Mouse (Mus musculus) cerebellum, adult 2 months (tissue): ENCODE measurements at regions not wholly inside any gene's neighbourhood (a gene's known extent, or its start where the extent isn't known, plus 50 kb on each side); places are given as distances from the start of the nearest gene placed in this dataset.

Source experiments
- DNase-seq, 2 experiments: peaks; one replicate each; pipeline ENCODE4 v3.0.0; 2021
- H3K27ac ChIP-seq: fragments of 200-500 bp; 2 replicates; pipeline ENCODE4 v1.5.1; 2012; ENCODE audit warnings: low read length, control low read depth, inconsistent platforms; ENCODE audit not compliant: insufficient read depth
- H3K27me3 ChIP-seq: fragments of 200-500 bp; 2 replicates; pipeline ENCODE4 v1.6.1; 2012; ENCODE audit warnings: inconsistent platforms, mild to moderate bottlenecking, low read length, moderate library complexity; ENCODE audit not compliant: control insufficient read depth, insufficient read depth
- H3K4me1 ChIP-seq: fragments of 200-500 bp; 2 replicates; pipeline ENCODE4 v1.6.1; 2011; ENCODE audit warnings: low read length; ENCODE audit not compliant: control insufficient read depth, insufficient read depth
- H3K4me3 ChIP-seq: fragments of 200-500 bp; replicated peaks from 2 replicates; pipeline ENCODE3; 2011; ENCODE audit warnings: mild to moderate bottlenecking, low read depth, low read length, control low read depth; ENCODE audit not compliant: insufficient read depth
- CTCF ChIP-seq: fragments of 200-500 bp; IDR thresholded peaks from 2 replicates; pipeline ENCODE4 v1.5.1; 2011; ENCODE audit warnings: low read depth, mild to moderate bottlenecking, control low read depth, low read length, moderate library complexity, borderline replicate concordance; ENCODE audit not compliant: insufficient read depth
- POLR2A ChIP-seq: fragments of 200-500 bp; IDR thresholded peaks from 2 replicates; pipeline ENCODE4 v1.6.1; 2011; ENCODE audit warnings: low read length, control low read depth, borderline replicate concordance; ENCODE audit not compliant: insufficient read depth
- WGBS: fragments of 180-500 bp; shearing (Covaris S2); methylation state at CpG from one replicate; pipeline ENCODE4 v1.1.7; 2018; 5-methylcytosine and 5-hydroxymethylcytosine counted together

- 52% methylated on average over 13 of the region's 13 CpGs for WGBS
- Histone ChIP-seq H3K4me1 (no peaks in the 10 kb centered on the region), H3K27me3 (no peaks in the 10 kb centered on the region), H3K27ac (no peak overlapping the region), H3K4me3 (no peak overlapping the region)
- TF ChIP-seq POLR2A (no peak), CTCF (no peak)
- no peak for DNase-seq
Measured at GRCm38 (mm10) chr2:148510008-148510681, 66.8 kb upstream of the Cd93 start.

- H3K27ac ChIP-seq: no peak overlapping the region
- no peaks in the 10 kb centered on the region for H3K27me3 ChIP-seq
- no peak overlapping the region for H3K4me3 ChIP-seq
- TF ChIP-seq CTCF (no peak), POLR2A (no peak)
- DNase-seq: no peak
- WGBS: 71% methylated on average over 4 of the region's 4 CpGs
- H3K4me1 ChIP-seq: no peaks in the 10 kb centered on the region
Measured at GRCm38 (mm10) chr2:148509357-148509756, 66.0 kb upstream of the Cd93 start.

GRCm38 (mm10) chr2:148507523-148507922 lies 64.2 kb upstream of the Cd93 start:
- H3K4me3 ChIP-seq: no peak overlapping the region
- no peaks in the 10 kb centered on the region for H3K4me1 ChIP-seq
- no peak for DNase-seq
- no peak for TF ChIP-seq CTCF
- TF ChIP-seq POLR2A: no peak
- H3K27me3 ChIP-seq: no peaks in the 10 kb centered on the region
- H3K27ac ChIP-seq: no peak overlapping the region

GRCm38 (mm10) chr2:148506966-148507365 lies 63.6 kb upstream of the Cd93 start:
- Histone ChIP-seq H3K4me3 (no peak overlapping the region), H3K27me3 (no peaks in the 10 kb centered on the region), H3K4me1 (no peaks in the 10 kb centered on the region; the same call in 1 of the 2 replicates), H3K27ac (no peak overlapping the region)
- TF ChIP-seq POLR2A (no peak), CTCF (no peak)
- no peak for DNase-seq
- 86% methylated on average over 3 of the region's 3 CpGs for WGBS

- Histone ChIP-seq H3K27ac (no peak overlapping the region), H3K4me1 (no peaks in the 10 kb centered on the region; the same call in 1 of the 2 replicates), H3K4me3 (no peak overlapping the region), H3K27me3 (no peaks in the 10 kb centered on the region)
- no peak for DNase-seq
- TF ChIP-seq CTCF: no peak
- TF ChIP-seq POLR2A: no peak
- 81% methylated on average over 3 of the region's 3 CpGs for WGBS
Measured at GRCm38 (mm10) chr2:148505651-148506050, 62.3 kb upstream of the Cd93 start.

GRCm38 (mm10) chr2:148503143-148503854 lies 59.9 kb upstream of the Cd93 start:
- H3K4me3 ChIP-seq: no peak overlapping the region
- DNase-seq: no peak
- no peaks in the 10 kb centered on the region; the same call in 1 of the 2 replicates for H3K4me1 ChIP-seq
- no peak overlapping the region for H3K27ac ChIP-seq
- no peaks in the 10 kb centered on the region for H3K27me3 ChIP-seq
- 90% methylated on average over 2 of the region's 2 CpGs for WGBS
- TF ChIP-seq CTCF (no peak), POLR2A (no peak)

GRCm38 (mm10) chr2:148502321-148502720 lies 59.0 kb upstream of the Cd93 start:
- WGBS: 27% methylated on average over 2 of the region's 2 CpGs
- no peak for DNase-seq
- Histone ChIP-seq H3K27ac (no peak overlapping the region), H3K4me3 (no peak overlapping the region), H3K4me1 (no peaks in the 10 kb centered on the region; the same call in 1 of the 2 replicates), H3K27me3 (no peaks in the 10 kb centered on the region)
- TF ChIP-seq POLR2A: no peak
- TF ChIP-seq CTCF: no peak

- Histone ChIP-seq H3K27ac (no peak overlapping the region), H3K4me3 (no peak overlapping the region), H3K27me3 (no peaks in the 10 kb centered on the region), H3K4me1 (no peaks in the 10 kb centered on the region; the same call in 1 of the 2 replicates)
- WGBS: 85% methylated on average over 6 of the region's 6 CpGs
- TF ChIP-seq POLR2A (no peak), CTCF (no peak)
- DNase-seq: no peak
Measured at GRCm38 (mm10) chr2:148500235-148500936, 57.0 kb upstream of the Cd93 start.
